Mouse (Mus musculus) megakaryocyte, embryonic 14.5 days (primary cell): Measurements from ENCODE around the gene 9230112D13Rik.

ENCODE experiments used
- FLI1 ChIP-seq: IDR thresholded peaks from 2 replicates; pipeline ENCODE4 v1.6.1; 2012; ENCODE audit warnings: low read length, inconsistent platforms, mixed read lengths
- GATA1 ChIP-seq: IDR thresholded peaks from 3 replicates; pipeline ENCODE4 v1.6.1; 2012; ENCODE audit warnings: mixed read lengths, low read length, inconsistent platforms, borderline replicate concordance

GRCm38 (mm10) chr14:34515860-34516259, 6.7 kb downstream of the 9230112D13Rik start:
- TF ChIP-seq GATA1, result no peak
- TF ChIP-seq FLI1, result no peak
